Mouse (Mus musculus): Measurements from ENCODE around the gene Gatad1. TPM values are rescaled to one million over a fixed set of nuclear protein-coding genes. Genes with fewer than 3 reads are reported as not detected.

Gatad1 gene
- polyA plus RNA-seq (2014; fragmentation: Illumina TruSeq; extraction: RNeasy Lipid Tissue Mini Kit (QIAGEN cat#74804); ENCODE audit: low read depth, low replicate concordance): 80.5 TPM

DNA sequence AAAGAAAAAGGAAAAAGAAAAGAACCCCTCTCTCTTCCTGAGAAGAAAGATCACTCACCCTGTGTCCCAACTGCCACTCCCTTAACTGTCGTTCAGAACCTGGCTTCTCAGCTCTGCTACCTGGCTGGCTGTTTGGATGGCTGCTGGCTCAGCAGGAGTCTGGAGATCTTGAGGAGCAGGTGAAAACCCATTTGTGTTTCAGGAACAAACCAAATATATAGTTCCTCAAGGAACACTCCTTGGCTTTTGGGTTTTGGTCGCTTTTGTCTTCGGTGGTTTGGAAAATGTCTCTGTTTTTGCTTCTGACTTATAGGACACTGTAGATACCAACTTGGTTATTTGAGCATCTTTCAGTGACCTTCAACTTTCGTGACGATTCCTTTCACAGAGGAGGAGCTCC, at the start of gene Gatad1:
TSS of gene Gatad1 (minus strand) at position 101 of the 400 bp plus-strand sequence.

DNA sequence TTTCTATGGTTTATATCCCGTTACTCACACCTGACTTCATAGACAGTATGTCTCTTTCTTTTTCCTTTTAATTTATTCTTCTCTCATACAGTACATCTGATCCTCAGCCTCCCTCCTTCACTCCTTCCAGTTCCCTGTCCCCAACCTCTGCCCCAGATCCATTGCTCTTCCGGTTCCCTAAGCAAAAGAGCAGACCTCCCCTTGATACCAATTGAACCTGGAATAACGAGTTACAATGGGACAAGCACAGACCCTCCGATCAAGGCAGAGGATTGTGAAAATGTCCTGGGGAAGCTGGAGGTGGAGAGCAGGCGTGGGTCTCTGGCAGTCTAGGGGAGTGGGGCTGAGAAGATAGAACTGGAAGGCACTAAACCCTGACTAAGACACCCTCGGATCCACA, 6.1 kb downstream of the Gatad1 start, which contains the start of gene Tmbim7:
TSS of gene Tmbim7 (plus strand) at position 301 of the 400 bp plus-strand sequence.

DNA sequence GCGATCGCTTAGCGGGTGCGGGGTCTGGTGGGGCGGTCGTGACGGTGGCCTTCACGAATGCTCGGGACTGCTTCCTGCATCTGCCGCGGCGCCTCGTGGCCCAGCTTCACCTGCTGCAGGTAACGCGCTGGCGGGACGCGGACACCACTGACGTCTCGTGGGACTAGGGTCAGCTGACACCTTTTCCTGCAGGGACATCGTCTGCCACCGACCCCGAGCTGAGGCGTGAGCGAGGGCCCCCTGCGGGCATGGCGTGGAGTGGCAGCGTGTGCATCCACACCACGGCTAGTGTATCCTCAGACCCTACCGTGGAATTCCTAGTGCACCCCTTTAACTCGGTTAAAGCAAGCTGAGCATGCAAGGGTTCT, 60.6 kb downstream of the Gatad1 start, which contains the start of gene Rbm48:
TSS of gene Rbm48 (minus strand) at position 187 of the 368 bp plus-strand sequence.

DNA sequence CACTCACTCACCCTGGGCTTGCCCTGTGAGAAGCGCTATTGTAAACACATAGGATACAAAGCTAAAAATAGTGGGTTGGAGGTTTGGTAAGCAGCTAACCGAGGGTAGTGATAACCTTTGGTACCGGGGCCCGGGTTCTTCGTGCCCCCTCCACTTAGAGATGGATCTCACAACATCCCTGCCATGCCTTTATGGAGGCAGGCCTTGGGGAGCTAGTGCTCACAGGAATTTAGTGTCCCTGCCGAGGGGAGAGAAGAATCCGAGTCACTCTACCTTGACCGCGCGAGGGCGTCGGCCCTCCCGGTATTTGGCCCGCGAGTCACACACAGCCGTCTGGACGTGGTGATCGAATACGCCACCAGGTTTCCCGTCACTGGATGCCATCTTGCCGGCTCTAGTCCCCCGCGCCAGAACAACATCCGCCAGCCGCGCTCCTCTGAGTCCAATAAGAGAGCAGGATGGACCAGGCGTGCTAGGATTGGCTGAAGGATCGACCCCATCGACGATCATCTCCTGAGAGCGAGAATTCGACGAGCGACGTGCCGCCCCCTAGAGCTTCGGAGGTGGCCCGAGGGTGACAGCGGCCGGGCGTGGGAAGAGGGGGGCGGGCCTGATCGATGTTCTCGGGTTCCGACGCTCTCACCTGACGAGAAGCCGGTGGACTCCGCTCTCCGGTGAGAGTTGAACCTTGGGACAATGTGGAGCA, 61.1 kb downstream of the Gatad1 start, which contains the start of gene Pex1:
TSS of gene Pex1 (plus strand) at position 374 of the 706 bp plus-strand sequence.

Other genes with a start within 250 kb of the Gatad1 start
- gene Fam133b, start 113.4 kb downstream of the Gatad1 start, polyA plus RNA-seq (2014; fragmentation: Illumina TruSeq; extraction: RNeasy Lipid Tissue Mini Kit (QIAGEN cat#74804); ENCODE audit: low read depth, low replicate concordance): 29.0 TPM
- 6.0 TPM for gene 1700109H08Rik, start 85.6 kb downstream of the Gatad1 start, polyA plus RNA-seq (2014; fragmentation: Illumina TruSeq; extraction: RNeasy Lipid Tissue Mini Kit (QIAGEN cat#74804); ENCODE audit: low read depth, low replicate concordance)
- 22.2 TPM for gene Pex1, start 61.1 kb downstream of the Gatad1 start, polyA plus RNA-seq (2014; fragmentation: Illumina TruSeq; extraction: RNeasy Lipid Tissue Mini Kit (QIAGEN cat#74804); ENCODE audit: low read depth, low replicate concordance)
- gene Rbm48, start 60.6 kb downstream of the Gatad1 start, polyA plus RNA-seq (2014; fragmentation: Illumina TruSeq; extraction: RNeasy Lipid Tissue Mini Kit (QIAGEN cat#74804); ENCODE audit: low read depth, low replicate concordance): 9.6 TPM
- gene Tmbim7, start 6.0 kb downstream of the Gatad1 start, polyA plus RNA-seq (2014; fragmentation: Illumina TruSeq; extraction: RNeasy Lipid Tissue Mini Kit (QIAGEN cat#74804); ENCODE audit: low read depth, low replicate concordance): 5.0 TPM
- 13.6 TPM for gene Ankib1, start 145.7 kb upstream of the Gatad1 start, polyA plus RNA-seq (2014; fragmentation: Illumina TruSeq; extraction: RNeasy Lipid Tissue Mini Kit (QIAGEN cat#74804); ENCODE audit: low read depth, low replicate concordance)
- 23.5 TPM for gene Krit1, start 146.0 kb upstream of the Gatad1 start, polyA plus RNA-seq (2014; fragmentation: Illumina TruSeq; extraction: RNeasy Lipid Tissue Mini Kit (QIAGEN cat#74804); ENCODE audit: low read depth, low replicate concordance)
- 0.60 TPM for gene Lrrd1, start 188.0 kb upstream of the Gatad1 start, polyA plus RNA-seq (2014; fragmentation: Illumina TruSeq; extraction: RNeasy Lipid Tissue Mini Kit (QIAGEN cat#74804); ENCODE audit: low read depth, low replicate concordance)
- gene Mterf1a, start 236.7 kb upstream of the Gatad1 start, polyA plus RNA-seq (2014; fragmentation: Illumina TruSeq; extraction: RNeasy Lipid Tissue Mini Kit (QIAGEN cat#74804); ENCODE audit: low read depth, low replicate concordance): 5.5 TPM